In the genomic region with DNA sequence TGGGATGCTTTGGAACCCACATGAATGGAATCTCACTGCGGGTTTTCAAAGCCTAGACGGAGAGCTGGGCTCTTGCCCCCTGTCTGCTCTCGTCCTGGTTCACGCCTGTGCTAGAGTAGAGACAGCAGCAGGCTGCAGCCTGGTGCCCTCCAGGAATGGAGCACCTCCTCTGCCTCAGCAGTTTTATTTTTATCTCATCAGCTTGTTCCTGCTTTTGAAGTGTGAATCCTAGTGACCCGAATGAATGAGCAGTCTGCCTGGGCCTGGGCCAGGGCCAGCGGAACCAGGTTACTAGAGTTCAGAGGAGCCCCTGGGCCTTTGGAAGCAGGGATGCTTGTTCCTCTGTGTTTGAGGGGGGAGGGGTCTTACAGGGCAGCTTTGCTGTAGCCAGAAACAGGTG, we compare ENCODE assay signal across 11 mouse cellular contexts. TPM values are rescaled to one million over a fixed set of nuclear protein-coding genes. Genes with fewer than 3 reads are reported as not detected.
DNase-seq lines count a peak whose midpoint lies in the region; ATAC-seq lines count a peak whose summit lies in the region.
"Had no signal": no experiment of that assay in that cellular context is flagged by ENCODE, and none has a peak within 500 bp of the region (broad histone marks: within the 10 kb centered on the region; RNA-seq: fewer than 3 reads in every experiment).

No protein-coding gene starts in this region.

- no peak overlapping the region for H3K9ac ChIP-seq in hindbrain, embryonic 13.5 days
- H3K9ac ChIP-seq in hindbrain, embryonic 12.5 days = no peak overlapping the region
- H3K9ac ChIP-seq: lung, embryonic 14.5 days; stomach, embryonic 15.5 days had no signal

- H3K27me3 ChIP-seq in hindbrain, embryonic 13.5 days = no peaks in the 10 kb centered on the region
- H3K27me3 ChIP-seq in hindbrain, embryonic 12.5 days = no peaks in the 10 kb centered on the region
- H3K27me3 ChIP-seq in heart, embryonic 10.5 days (ENCODE audit: insufficient read depth, poor library complexity, severe bottlenecking) = no peaks in the 10 kb centered on the region
- H3K27me3 ChIP-seq: stomach, embryonic 15.5 days had no signal

- no peak overlapping the region for H3K27ac ChIP-seq in hindbrain, embryonic 13.5 days
- no peak overlapping the region for H3K27ac ChIP-seq in hindbrain, embryonic 12.5 days
- H3K27ac ChIP-seq in heart, embryonic 10.5 days = peak overlapping the region; percentile 73
- H3K27ac ChIP-seq: stomach, embryonic 15.5 days had no signal

- ATAC-seq in hindbrain, embryonic 13.5 days (ENCODE audit: low FRiP score) = 0 out of 2 replicates have a peak, but pooled peaks have one; percentile 43
- ATAC-seq in hindbrain, embryonic 12.5 days (ENCODE audit: low FRiP score) = no peak
- ATAC-seq: intestine, postnatal 0 days had no signal

- DNase-seq in retina, adult 2 months (ENCODE audit: low read depth, low spot score) = peak; percentile 6
- DNase-seq in retina, embryonic 14.5 days (ENCODE audit: low spot score) = no peak
- no peak for DNase-seq in heart, embryonic 10.5 days (ENCODE audit: low spot score)
- peak; percentile 22 for DNase-seq in retina, postnatal 1 day
- DNase-seq in c-Kit-positive CD71-positive TER-119-positive erythroid progenitor cells, embryonic 14.5 days (ENCODE audit: low spot score) = no peak
- no peak for DNase-seq in lung, postnatal 36 days
- DNase-seq: lung, embryonic 14.5 days had no signal

- 51% methylated on average over 6 of the region's 6 CpGs for WGBS in hindbrain, embryonic 13.5 days
- 53% methylated on average over 6 of the region's 6 CpGs for WGBS in hindbrain, embryonic 12.5 days
- WGBS in heart, embryonic 10.5 days = 26% methylated on average over 6 of the region's 6 CpGs

- no peak overlapping the region for H3K4me3 ChIP-seq in hindbrain, embryonic 13.5 days
- H3K4me3 ChIP-seq in hindbrain, embryonic 12.5 days = no peak overlapping the region
- H3K4me3 ChIP-seq in heart, embryonic 10.5 days = no peak overlapping the region
- H3K4me3 ChIP-seq: stomach, embryonic 15.5 days had no signal

- H3K36me3 ChIP-seq in hindbrain, embryonic 13.5 days = no peaks in the 10 kb centered on the region
- no peaks in the 10 kb centered on the region for H3K36me3 ChIP-seq in hindbrain, embryonic 12.5 days
- no peaks in the 10 kb centered on the region for H3K36me3 ChIP-seq in heart, embryonic 10.5 days
- H3K36me3 ChIP-seq: stomach, embryonic 15.5 days had no signal

- peaks cover 10% of the 10 kb centered on the region; the same call in 1 of the 2 replicates for H3K4me1 ChIP-seq in hindbrain, embryonic 13.5 days (replicated peaks)
- peaks cover 11% of the 10 kb centered on the region; the same call in 1 of the 2 replicates for H3K4me1 ChIP-seq in hindbrain, embryonic 12.5 days
- peaks cover 80% of the 10 kb centered on the region for H3K4me1 ChIP-seq in heart, embryonic 10.5 days

- H3K9me3 ChIP-seq in hindbrain, embryonic 13.5 days = no peaks in the 10 kb centered on the region
- H3K9me3 ChIP-seq in hindbrain, embryonic 12.5 days (replicated peaks) = no peaks in the 10 kb centered on the region
- H3K9me3 ChIP-seq in heart, embryonic 10.5 days = no peaks in the 10 kb centered on the region
- H3K9me3 ChIP-seq: stomach, embryonic 15.5 days had no signal

- H3K4me2 ChIP-seq in hindbrain, embryonic 13.5 days = no peak overlapping the region
- H3K4me2 ChIP-seq in hindbrain, embryonic 12.5 days (replicated peaks) = no peak overlapping the region
- H3K4me2 ChIP-seq: lung, embryonic 14.5 days; stomach, embryonic 15.5 days had no signal

RNA-seq across cellular contexts. Expression of gene Eepd1, which starts 37.8 kb away (rescaled TPM):
- 7.0 and 8.0 TPM in 2 replicates for polyA plus RNA-seq in hindbrain, embryonic 13.5 days (2015; fragmentation: Nextera tagmentation; extraction: Ambion mirVana)
- polyA plus RNA-seq in hindbrain, embryonic 12.5 days (2016; fragmentation: Nextera tagmentation; extraction: Ambion mirVana) = 7.5 and 8.0 TPM in 2 replicates
- 22.6 and 24.2 TPM in 2 replicates for polyA plus RNA-seq in heart, embryonic 10.5 days (2016; fragmentation: Nextera tagmentation; extraction: Ambion mirVana)

Comparison
In these comparisons a context has a peak if more than half of its experiments do, and no peak if none do; other contexts are left out.
1. DNase-seq: peak in retina, adult 2 months (single experiment) and retina, postnatal 1 day (single experiment); none in retina, embryonic 14.5 days (single experiment), heart, embryonic 10.5 days (single experiment), c-Kit-positive CD71-positive TER-119-positive erythroid progenitor cells, embryonic 14.5 days (single experiment) and lung, postnatal 36 days (single experiment).